8 mouse cellular contexts compared by ENCODE assay signal in genomic region chr11:88955217-88955969, GRCm38 (mm10). TPM values are rescaled to one million over a fixed set of nuclear protein-coding genes. Genes with fewer than 3 reads are reported as not detected.
DNase-seq lines count a peak whose midpoint lies in the region; ATAC-seq and TF ChIP-seq lines count a peak whose summit lies in the region.

Scpep1 (minus strand) TSS chr11:88955465.

- DNase-seq in Patski (ENCODE audit: low read depth, low spot score) = peak; percentile 82
- DNase-seq in cerebellum, postnatal 14 days = peak; percentile 97 to 98
- DNase-seq in frontal cortex, postnatal 14 days (ENCODE audit: low spot score in 2 of 2) = peak; percentile 91 to 92
- peak; percentile 86 to 91 for DNase-seq in layer of hippocampus, postnatal 25 days (ENCODE audit: extremely low spot score in 1 of 2, low spot score in 1 of 2)
- peak; percentile 98 for DNase-seq in lung, postnatal 25 days (ENCODE audit: low spot score)
- peak; percentile 99 for DNase-seq in retina, embryonic 14.5 days (ENCODE audit: low spot score)
- peak; percentile 99 for DNase-seq in thymus, postnatal 4 days

- CTCF ChIA-PET in Patski (lab: Charles Lee) = interaction anchor here (0.8 to 2.9 kb wide), 7 partner anchors 12 to 107 kb away, joined by 3 to 9 read pairs (median 4); no protein-coding TSS in a partner anchor

- 0 out of 2 replicates have a peak, but pooled peaks cover 2% of the 10 kb centered on the region for H3K36me3 ChIP-seq in hindbrain, embryonic 13.5 days

- H3K27me3 ChIP-seq in Patski = no peaks in the 10 kb centered on the region
- H3K27me3 ChIP-seq in hindbrain, embryonic 13.5 days = no peaks in the 10 kb centered on the region

- TF ChIP-seq CTCF in Patski (IDR thresholded peaks at IDR 0.05) = peak; percentile 66

- peak within 1 kb of the TSS; percentile 61 for H3K4me2 ChIP-seq in hindbrain, embryonic 13.5 days

- peak within 1 kb of the TSS; percentile 68 for H3K9ac ChIP-seq in hindbrain, embryonic 13.5 days

- in situ Hi-C loops in Patski (cut with MboI; ENCODE audit: low pct_unique_long_range_greater_than_20kb) = no loop called here

- peak within 1 kb of the TSS; percentile 58; the same call in 1 of the 2 replicates for H3K27ac ChIP-seq in hindbrain, embryonic 13.5 days

- WGBS in hindbrain, embryonic 13.5 days = 5% methylated on average over 34 of the region's 34 CpGs

- peak within 1 kb of the TSS; percentile 52 for H3K4me3 ChIP-seq in hindbrain, embryonic 13.5 days

- H3K4me1 ChIP-seq in hindbrain, embryonic 13.5 days (replicated peaks) = peaks cover 11% of the 10 kb centered on the region

- no peaks in the 10 kb centered on the region for H3K9me3 ChIP-seq in hindbrain, embryonic 13.5 days

- ATAC-seq in Patski = peak; percentile 98
- peak; percentile 95 for ATAC-seq in hindbrain, embryonic 13.5 days (ENCODE audit: low FRiP score)

- POLR2A ChIA-PET in Patski (lab: Charles Lee) = interaction anchor here (0.6 to 1.6 kb wide), 5 partner anchors 10 to 107 kb away, joined by 3 to 4 read pairs (median 4); no protein-coding TSS in a partner anchor

RNA-seq across cellular contexts. Expression of gene Scpep1, which starts in this region (rescaled TPM):
- polyA plus RNA-seq in Patski (2021) = 202 TPM
- polyA plus RNA-seq in hindbrain, embryonic 13.5 days (2015; fragmentation: Nextera tagmentation; extraction: Ambion mirVana) = 24.5 and 26.0 TPM in 2 replicates
- 10 to 100 TPM; 13.7 to 15.7 TPM for total RNA-seq in layer of hippocampus, postnatal 25 days (2021)

Comparison
In these comparisons a context has a peak if more than half of its experiments do, and no peak if none do; other contexts are left out.
1. Peak in every context shown above with its lines: DNase-seq, ATAC-seq, H3K4me3 ChIP-seq and H3K27ac ChIP-seq.